Mouse (Mus musculus) G1E (cell line): Measurements from ENCODE around the gene Adcy3.

ENCODE experiments used
- CTCF ChIP-seq: IDR thresholded peaks from 2 replicates; pipeline ENCODE4 v1.5.1; 2012; ENCODE audit warnings: low read depth, low read length, inconsistent platforms, mixed read lengths
- GATA1 ChIP-seq: IDR thresholded peaks from 2 replicates; pipeline ENCODE4 v1.6.1; 2012; ENCODE audit warnings: borderline replicate concordance, low read length, inconsistent platforms, mixed read lengths
- GATA2 ChIP-seq: IDR thresholded peaks from 2 replicates; pipeline ENCODE4 v1.6.1; 2012; ENCODE audit warnings: low read depth, low read length, inconsistent platforms, borderline replicate concordance
- TAL1 ChIP-seq: conservative IDR thresholded peaks from 2 replicates; pipeline ENCODE4 v1.6.1; 2012; ENCODE audit warnings: low read depth, low read length, inconsistent platforms, mixed read lengths

- TF ChIP-seq CTCF: no peak
- no peak for TF ChIP-seq GATA2
- no peak for TF ChIP-seq GATA1
- no peak for TF ChIP-seq TAL1
Observed at GRCm38 (mm10) chr12:4117136-4117535, 15.8 kb upstream of the Adcy3 start.
